Mouse (Mus musculus) activated CD4-positive, CD25-positive, alpha-beta regulatory T cell (primary cell): Measurements from ENCODE around the gene Tbc1d2b. TPM values are rescaled to one million over a fixed set of nuclear protein-coding genes. Genes with fewer than 3 reads are reported as not detected.

Experiments used
- polyA plus RNA-seq, 2 experiments: library from polyadenylated mRNA; unstranded; fragments of 100-300 nt; shearing (Covaris generic); gene quantifications; one replicate each; pipeline ENCODE4 v1.2.1; 2017

The Tbc1d2b gene
- 10 to 100 TPM; 34.7 to 44.0 TPM for polyA plus RNA-seq

DNA sequence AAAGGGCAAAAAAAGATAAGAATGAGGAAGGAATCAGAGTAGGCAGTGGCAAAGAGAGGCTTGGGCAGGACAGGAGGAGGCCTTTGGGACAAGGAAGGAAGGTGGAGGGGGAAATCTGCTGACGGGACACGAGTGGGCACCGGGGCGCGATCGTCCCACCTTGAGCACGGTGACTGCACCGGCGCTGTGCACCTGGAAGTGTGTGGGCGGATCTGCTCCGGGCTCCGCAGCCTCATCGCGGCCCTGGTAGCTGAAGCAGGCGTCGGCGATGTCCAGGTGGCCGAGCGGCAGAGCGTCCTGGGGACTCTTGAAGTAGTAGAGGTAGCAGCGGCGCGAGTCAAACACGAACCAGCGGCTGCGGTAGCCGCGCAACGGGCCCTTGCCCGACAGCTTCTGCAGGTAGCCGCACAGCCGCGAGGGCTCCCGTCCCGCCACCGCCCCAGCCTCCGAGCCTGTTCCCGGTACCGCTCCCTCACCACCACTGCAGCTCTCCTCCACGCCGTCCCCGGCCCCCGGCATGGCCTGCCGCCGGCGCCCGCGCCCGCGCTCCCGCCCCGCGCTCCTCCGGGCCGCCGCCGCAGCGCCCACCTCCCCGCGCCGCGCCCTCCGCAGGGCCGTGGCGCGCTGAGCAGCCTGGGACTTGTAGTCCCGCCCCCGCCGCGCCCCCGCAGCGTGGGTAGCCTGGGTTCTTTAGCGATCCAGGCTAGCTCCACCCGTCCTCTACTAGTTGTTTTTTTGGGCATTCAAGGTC, at the start of gene Tbc1d2b:
Gene Tbc1d2b (minus strand): TSS at position 612 of the 751 bp plus-strand sequence.

DNA sequence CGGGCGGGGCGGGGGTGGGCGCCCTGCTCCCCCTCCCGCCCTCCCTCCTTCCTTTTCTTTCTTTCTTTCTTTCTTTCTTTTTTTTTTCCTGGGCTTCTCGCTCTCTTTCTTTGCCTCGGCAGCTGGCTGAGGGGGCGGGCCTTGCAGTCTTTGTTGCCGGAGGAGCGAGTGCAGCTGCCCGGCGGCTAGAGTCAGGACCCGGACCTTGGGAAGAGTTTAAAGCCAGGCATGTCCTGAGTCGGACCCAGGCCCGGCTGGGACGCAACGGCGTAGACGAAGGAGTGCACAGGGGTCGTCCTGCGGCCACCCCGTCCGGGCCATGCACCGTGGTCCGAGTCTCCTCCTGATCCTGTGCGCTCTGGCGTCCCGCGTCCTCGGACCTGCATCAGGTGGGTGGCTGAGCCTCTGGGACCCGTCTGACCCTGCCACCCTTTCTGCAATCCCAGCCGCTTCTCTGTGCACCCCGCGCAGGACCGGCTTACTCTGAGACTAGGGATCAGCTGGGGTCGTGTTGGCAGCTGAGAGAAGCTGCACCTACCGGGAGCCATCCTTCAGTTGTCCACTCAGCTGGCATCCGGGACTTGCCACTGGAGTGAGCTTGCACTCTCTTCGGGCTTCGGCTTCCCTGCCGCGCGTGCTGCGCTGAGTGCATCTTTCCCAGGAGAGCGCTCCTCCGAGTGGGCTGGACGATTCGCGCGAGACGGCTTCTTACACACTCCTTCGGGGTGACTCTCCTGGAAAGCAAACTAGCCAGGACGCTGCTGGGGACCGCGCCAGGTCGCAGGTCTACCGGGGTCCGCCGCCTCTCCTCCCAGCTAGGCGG, 107.5 kb downstream of the Tbc1d2b start, which contains the start of gene Adamts7:
Gene Adamts7 (plus strand): TSS at position 144 of the 823 bp plus-strand sequence.

Other genes starting within 250 kb of the Tbc1d2b start
- gene Ctsh, start 216.7 kb downstream of the Tbc1d2b start, polyA plus RNA-seq: 10 to 100 TPM in 1 of 2 experiments, 1 to 10 TPM in 1; 5.4 to 19.7 TPM
- 100 to 1,000 TPM; 363 to 418 TPM for gene Morf4l1, start 156.0 kb downstream of the Tbc1d2b start, polyA plus RNA-seq
- gene Adamts7, start 107.7 kb downstream of the Tbc1d2b start, polyA plus RNA-seq: under 1 TPM in 1 of 2 experiments, not detected in 1; 0.09 TPM